Mouse (Mus musculus) CD4-positive, CD25-positive, alpha-beta regulatory T cell (primary cell): ENCODE data around the gene Cd8b1. TPM values are rescaled to one million over a fixed set of nuclear protein-coding genes. Genes with fewer than 3 reads are reported as not detected.

Experiments
- polyA plus RNA-seq: library from polyadenylated mRNA; unstranded; fragments of 100-300 nt; shearing (Covaris generic); gene quantifications from one replicate; pipeline ENCODE4 v1.2.1, GENCODE M21; 2017

Cd8b1 gene
- polyA plus RNA-seq: 28.8 TPM

DNA sequence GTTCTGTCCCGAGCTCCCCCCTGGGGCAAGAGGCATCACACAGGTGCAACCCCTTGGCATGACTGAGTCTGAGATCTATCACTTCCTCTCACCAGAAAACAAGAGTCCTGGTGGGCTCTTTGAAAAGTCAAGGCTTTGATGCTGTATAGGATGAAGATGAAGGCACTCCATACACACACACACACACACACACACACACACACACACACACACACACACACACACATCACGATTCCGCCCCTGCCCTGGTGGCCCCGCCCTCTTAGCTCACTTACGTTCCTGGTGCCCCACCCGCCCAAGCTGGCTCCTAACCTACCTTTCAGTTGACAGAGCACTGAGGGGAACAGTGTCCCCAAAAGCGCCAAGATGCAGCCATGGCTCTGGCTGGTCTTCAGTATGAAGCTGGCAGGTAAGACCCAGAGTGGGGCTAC is at the start of gene Cd8b1:
Gene Cd8b1 (plus strand): TSS at position 298 of the 431 bp plus-strand sequence.

DNA sequence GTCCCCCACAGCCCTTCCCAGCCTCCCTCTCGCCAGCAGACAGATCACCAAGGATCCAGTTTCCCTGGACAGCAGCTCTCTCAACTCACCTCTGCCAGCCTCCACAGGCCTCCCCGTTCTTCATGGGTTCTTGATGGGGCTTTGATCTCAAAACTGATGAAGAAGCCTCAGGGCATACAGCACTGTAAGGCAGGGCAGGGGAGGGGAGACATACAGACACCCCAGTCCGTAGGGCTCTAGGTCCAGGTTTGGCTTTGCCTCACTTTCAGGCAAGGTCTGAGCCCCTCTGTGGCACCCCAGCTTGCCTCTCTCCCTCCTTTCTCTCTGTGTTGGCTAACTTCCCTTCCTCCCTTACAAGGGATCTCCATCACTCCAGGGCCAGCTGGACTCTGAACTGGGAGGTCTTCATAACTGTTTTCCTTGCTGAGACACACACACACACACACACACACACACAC is 733 bp upstream of the Cd8b1 start, which contains the start of gene Smyd1:
Gene Smyd1 (minus strand): TSS at position 408 of the 458 bp plus-strand sequence.

DNA sequence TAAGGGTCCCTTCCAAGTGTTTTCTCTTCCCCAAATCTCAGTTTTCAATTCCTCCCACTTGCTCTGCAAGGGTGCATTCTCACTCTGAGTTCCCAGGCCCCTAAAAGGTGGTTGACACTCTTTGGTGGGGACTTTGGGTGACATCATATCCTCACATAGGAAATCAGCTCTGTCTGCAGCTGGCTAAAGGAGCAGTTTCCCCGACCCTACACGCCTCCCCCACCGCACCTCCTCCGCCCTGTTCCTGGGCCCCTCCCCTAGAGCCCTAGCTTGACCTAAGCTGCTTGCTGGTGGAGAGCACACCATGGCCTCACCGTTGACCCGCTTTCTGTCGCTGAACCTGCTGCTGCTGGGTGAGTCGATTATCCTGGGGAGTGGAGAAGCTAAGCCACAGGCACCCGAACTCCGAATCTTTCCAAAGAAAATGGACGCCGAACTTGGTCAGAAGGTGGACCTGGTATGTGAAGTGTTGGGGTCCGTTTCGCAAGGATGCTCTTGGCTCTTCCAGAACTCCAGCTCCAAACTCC is 50.7 kb downstream of the Cd8b1 start, which contains the start of gene Cd8a:
Gene Cd8a (plus strand): TSS at position 179 of the 527 bp plus-strand sequence.

Other genes with a start within 250 kb of the Cd8b1 start
- gene Thnsl2, start 178.3 kb upstream of the Cd8b1 start, polyA plus RNA-seq: 3.3 TPM
- gene Fabp1, start 123.0 kb upstream of the Cd8b1 start, polyA plus RNA-seq: not detected
- gene Krcc1, start 51.1 kb upstream of the Cd8b1 start, polyA plus RNA-seq: 103 TPM
- gene Smyd1, start 555 bp upstream of the Cd8b1 start, polyA plus RNA-seq: 0.25 TPM
- 2.0 TPM for gene Cd8a, start 50.6 kb downstream of the Cd8b1 start, polyA plus RNA-seq
- gene Rmnd5a, start 117.8 kb downstream of the Cd8b1 start, polyA plus RNA-seq: 41.8 TPM
- 39.1 TPM for gene Rnf103, start 171.1 kb downstream of the Cd8b1 start, polyA plus RNA-seq
- 80.1 TPM for gene Chmp3, start 221.0 kb downstream of the Cd8b1 start, polyA plus RNA-seq